Mouse (Mus musculus) splenic B cell, adult 2 months (primary cell): ENCODE measurements around the gene Eno1.

ENCODE experiments used
- DNase-seq: peaks from one replicate; pipeline ENCODE4 v3.0.0-alpha.2; 2011; ENCODE audit warnings: low read depth, low spot score
- H3K27me3 ChIP-seq: 2 replicates; pipeline ENCODE4 v1.6.1; 2012; ENCODE audit warnings: mild to moderate bottlenecking, low read length, moderate library complexity, mixed read lengths; ENCODE audit not compliant: control insufficient read depth, poor library complexity, insufficient read depth, severe bottlenecking
- H3K36me3 ChIP-seq: 2 replicates; pipeline ENCODE4 v1.6.1; 2012; ENCODE audit warnings: mild to moderate bottlenecking, low read length, moderate library complexity, mixed read lengths; ENCODE audit not compliant: control insufficient read depth, poor library complexity, insufficient read depth, severe bottlenecking

Eno1 gene

GRCm38 (mm10) chr4:150236031-150236430 is 490 bp upstream of the Eno1 start:
- no peaks in the 10 kb centered on the region for H3K27me3 ChIP-seq
- no peak for DNase-seq
- H3K36me3 ChIP-seq = peaks cover 2% of the 10 kb centered on the region; the same call in 1 of the 2 replicates

GRCm38 (mm10) chr4:150237636-150238361 is 1.3 kb downstream of the Eno1 start:
- H3K27me3 ChIP-seq = no peaks in the 10 kb centered on the region
- peaks cover 17% of the 10 kb centered on the region for H3K36me3 ChIP-seq
- DNase-seq = peak; percentile 36

GRCm38 (mm10) chr4:150238433-150239086 is 2.0 kb downstream of the Eno1 start:
- DNase-seq = peak; percentile 26
- peaks cover 20% of the 10 kb centered on the region for H3K36me3 ChIP-seq
- H3K27me3 ChIP-seq = no peaks in the 10 kb centered on the region

- Histone ChIP-seq H3K36me3 (peaks cover 20% of the 10 kb centered on the region), H3K27me3 (no peaks in the 10 kb centered on the region)
- DNase-seq = no peak
These were observed 2.6 kb downstream of the Eno1 start for GRCm38 (mm10) chr4:150239087-150239480.

- peak; percentile 34 for DNase-seq
- no peaks in the 10 kb centered on the region for H3K27me3 ChIP-seq
- peaks cover 21% of the 10 kb centered on the region for H3K36me3 ChIP-seq
These were observed 3.0 kb downstream of the Eno1 start for GRCm38 (mm10) chr4:150239503-150239902.

- DNase-seq = peak; percentile 97
- Histone ChIP-seq H3K27me3 (no peaks in the 10 kb centered on the region), H3K36me3 (peaks cover 23% of the 10 kb centered on the region)
These were observed 3.4 kb downstream of the Eno1 start for GRCm38 (mm10) chr4:150239951-150240368.

- Histone ChIP-seq H3K27me3 (no peaks in the 10 kb centered on the region), H3K36me3 (peaks cover 25% of the 10 kb centered on the region)
- no peak for DNase-seq
These were observed 3.9 kb downstream of the Eno1 start for GRCm38 (mm10) chr4:150240381-150240886.

- Histone ChIP-seq H3K27me3 (no peaks in the 10 kb centered on the region), H3K36me3 (peaks cover 26% of the 10 kb centered on the region)
- no peak for DNase-seq
These were observed 5.2 kb downstream of the Eno1 start for GRCm38 (mm10) chr4:150241708-150242107.

- H3K27me3 ChIP-seq = no peaks in the 10 kb centered on the region
- peaks cover 30% of the 10 kb centered on the region for H3K36me3 ChIP-seq
- DNase-seq = no peak
These were observed 6.2 kb downstream of the Eno1 start for GRCm38 (mm10) chr4:150242745-150243144.

GRCm38 (mm10) chr4:150245876-150246275 is 9.4 kb downstream of the Eno1 start:
- no peaks in the 10 kb centered on the region for H3K27me3 ChIP-seq
- peaks cover 36% of the 10 kb centered on the region for H3K36me3 ChIP-seq
- DNase-seq = no peak

GRCm38 (mm10) chr4:150248009-150248408 is 11.5 kb downstream of the Eno1 start:
- DNase-seq = peak; percentile 79

GRCm38 (mm10) chr4:150248917-150249316 is 12.4 kb downstream of the Eno1 start:
- DNase-seq = no peak
- peaks cover 17% of the 10 kb centered on the region for H3K36me3 ChIP-seq
- no peaks in the 10 kb centered on the region for H3K27me3 ChIP-seq

More at GRCm38 (mm10) chr4:150248009-150248408, 11.5 kb downstream of the Eno1 start:
- no peaks in the 10 kb centered on the region for H3K27me3 ChIP-seq
- H3K36me3 ChIP-seq = peaks cover 18% of the 10 kb centered on the region

GRCm38 (mm10) chr4:150249731-150250270 is 13.3 kb downstream of the Eno1 start:
- no peak for DNase-seq
- Histone ChIP-seq H3K36me3 (peaks cover 14% of the 10 kb centered on the region), H3K27me3 (no peaks in the 10 kb centered on the region)

GRCm38 (mm10) chr4:150250549-150251422 is 14.3 kb downstream of the Eno1 start:
- peaks cover 12% of the 10 kb centered on the region for H3K36me3 ChIP-seq
- no peaks in the 10 kb centered on the region for H3K27me3 ChIP-seq
- no peak for DNase-seq
